Mouse (Mus musculus): ENCODE measurements around the gene Mgat4d. TPM values are rescaled to one million over a fixed set of nuclear protein-coding genes. Genes with fewer than 3 reads are reported as not detected.

The Mgat4d gene
- polyA plus RNA-seq (2017; shearing (Covaris generic)) = under 1 TPM; 0.12 to 0.93 TPM

DNA sequence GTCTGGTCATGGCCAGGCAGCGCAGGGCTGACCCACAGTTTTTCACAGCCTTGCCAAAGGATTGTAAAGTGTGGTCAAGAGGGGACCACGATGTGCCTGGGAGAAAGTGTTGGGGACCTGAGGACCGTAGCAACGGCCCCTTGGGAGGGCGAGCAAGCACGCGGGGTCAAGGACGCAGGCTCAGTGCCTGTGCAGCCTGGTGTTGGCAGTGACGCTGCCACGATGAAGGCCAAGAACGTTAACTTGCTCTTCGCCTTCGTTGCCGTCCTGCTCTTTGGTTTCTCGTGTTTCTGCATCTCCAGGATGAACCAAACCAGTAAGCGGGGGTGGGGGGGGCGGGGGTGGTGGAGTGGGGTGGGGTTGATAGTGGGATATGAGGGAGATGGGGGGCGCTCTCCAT is at the start of gene Mgat4d:
Mgat4d (plus strand) TSS at position 209 of the 400 bp plus-strand sequence.

DNA sequence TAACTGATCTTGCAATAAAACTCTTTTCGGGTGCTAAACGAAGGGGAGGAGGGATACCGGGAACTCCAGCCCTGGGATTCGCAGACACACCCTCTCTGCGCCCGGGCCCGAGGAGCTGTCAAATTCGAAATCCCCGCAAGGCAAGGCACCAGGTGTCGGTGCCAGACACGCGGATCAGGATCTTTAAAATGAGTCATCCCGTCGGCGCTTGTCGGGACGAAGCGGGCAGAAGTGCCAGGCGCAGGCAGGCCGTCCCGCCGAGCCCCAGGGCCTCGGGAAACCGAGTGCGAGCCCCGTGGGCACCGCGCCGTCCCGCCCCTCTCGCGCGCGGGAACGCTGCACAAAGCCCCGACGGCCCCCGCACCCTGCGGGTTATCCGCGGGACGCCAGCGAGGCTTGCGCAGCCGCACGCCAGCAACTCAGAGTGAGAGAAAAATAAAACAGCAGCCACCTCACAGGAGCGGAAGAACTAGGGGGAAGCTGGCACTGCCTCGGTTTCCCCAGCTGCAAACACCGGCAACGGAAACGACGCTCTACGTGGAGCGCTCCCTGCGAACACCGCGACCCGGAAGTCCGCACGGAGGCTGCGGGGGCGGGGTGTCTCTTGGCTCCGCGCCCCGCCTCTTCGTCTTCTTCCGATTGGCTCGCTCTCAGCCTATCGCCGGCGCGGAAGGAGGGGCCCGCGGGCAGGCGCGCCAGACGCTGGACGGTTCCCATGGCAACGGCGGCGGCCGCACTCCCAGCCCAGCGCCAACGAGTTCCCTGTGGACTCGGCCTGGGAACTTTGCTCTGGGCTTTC is 16.2 kb upstream of the Mgat4d start, which contains the start of gene Elmod2:
Elmod2 (minus strand) TSS at position 588 of the 799 bp plus-strand sequence.

DNA sequence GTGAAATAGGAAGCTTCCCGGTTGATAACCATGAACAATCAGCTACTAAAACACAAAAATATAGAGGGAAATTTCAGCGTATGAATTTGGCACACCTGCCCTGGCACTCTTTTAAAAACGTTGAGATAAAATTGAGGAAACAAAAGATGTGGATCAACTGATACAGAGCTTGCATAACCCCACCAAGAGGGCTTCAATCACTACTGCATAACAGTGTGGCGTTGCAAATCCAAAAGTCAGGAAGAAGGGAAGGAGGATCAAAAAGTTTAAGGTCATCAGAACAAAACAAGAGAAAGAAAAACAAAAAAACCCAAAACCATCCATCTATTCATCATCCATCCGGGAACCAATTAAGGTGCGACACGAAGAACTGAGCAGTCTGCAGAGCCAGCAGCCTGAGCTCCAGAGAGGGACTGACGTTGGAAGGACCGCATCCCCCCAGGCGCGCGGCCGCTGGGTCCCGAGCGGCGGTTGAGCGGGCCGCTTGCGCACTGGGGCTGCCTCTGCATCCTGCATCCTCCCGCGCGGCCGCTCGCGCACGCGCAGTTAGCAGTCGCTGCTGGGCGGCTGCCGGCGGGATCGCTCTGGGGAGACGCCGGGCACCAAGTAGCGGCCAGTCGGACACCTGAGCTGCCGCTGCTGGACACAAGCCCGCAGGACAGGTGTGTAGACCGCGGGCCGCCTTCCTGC is 41.2 kb downstream of the Mgat4d start, which contains the start of gene Clgn:
Clgn (plus strand) TSS at position 552 of the 690 bp plus-strand sequence.

Other genes starting within 250 kb of the Mgat4d start
- gene Tbc1d9, start 183.1 kb upstream of the Mgat4d start, polyA plus RNA-seq (2017; shearing (Covaris generic)) = under 1 TPM; 0.20 to 0.24 TPM
- gene Gm10645, start 182.3 kb upstream of the Mgat4d start, polyA plus RNA-seq (2017; shearing (Covaris generic)) = not detected
- under 1 TPM in 1 of 2 experiments, not detected in 1; 0.28 TPM for gene Ucp1, start 58.1 kb upstream of the Mgat4d start, polyA plus RNA-seq (2017; shearing (Covaris generic))
- gene Elmod2, start 16.0 kb upstream of the Mgat4d start, polyA plus RNA-seq (2017; shearing (Covaris generic)) = 10 to 100 TPM; 10.1 to 23.1 TPM
- gene Clgn, start 41.4 kb downstream of the Mgat4d start, polyA plus RNA-seq (2017; shearing (Covaris generic)) = not detected
- gene Scoc, start 109.9 kb downstream of the Mgat4d start, polyA plus RNA-seq (2017; shearing (Covaris generic)) = 10 to 100 TPM; 28.4 to 38.1 TPM
- 1 to 10 TPM in 1 of 2 experiments, under 1 TPM in 1; 0.11 to 2.4 TPM for gene Olfr370, start 187.3 kb downstream of the Mgat4d start, polyA plus RNA-seq (2017; shearing (Covaris generic))
- 100 to 1,000 TPM; 224 to 230 TPM for gene Ndufb7, start 218.2 kb downstream of the Mgat4d start, polyA plus RNA-seq (2017; shearing (Covaris generic))

All from inflammation-experienced regulatory T-cells (primary cell).